Mouse (Mus musculus) MEL (cell line): ENCODE data around the gene Rnf6. TPM values are rescaled to one million over a fixed set of nuclear protein-coding genes. Genes with fewer than 3 reads are reported as not detected.

Experiments used
- DNase-seq: peaks from one replicate; pipeline ENCODE4 v3.0.0; 2011; ENCODE audit warnings: low read depth, low spot score
- H3K27ac ChIP-seq: 2 replicates; pipeline ENCODE4 v1.5.1; 2012; ENCODE audit warnings: low read depth, mild to moderate bottlenecking, control low read depth, low read length, moderate library complexity; ENCODE audit not compliant: control insufficient read depth
- H3K27me3 ChIP-seq, 2 experiments: fragments of 150-350 bp in 1 of 2; sonication (generic) in 1 of 2; 2 replicates each; pipeline ENCODE4 v1.6.1; 2012; ENCODE audit warnings: low read length in 2 of 2, mild to moderate bottlenecking in 2 of 2, improper control_type of control experiment in 1 of 2, moderate library complexity in 1 of 2; ENCODE audit not compliant: insufficient read depth in 2 of 2, control insufficient read depth in 1 of 2
- H3K36me3 ChIP-seq, 2 experiments: 2 replicates each; pipeline ENCODE4 v1.6.1; 2012 to 2014; ENCODE audit warnings: low read length in 2 of 2, improper control_type of control experiment in 1 of 2, inconsistent platforms in 1 of 2, mild to moderate bottlenecking in 1 of 2; ENCODE audit not compliant: insufficient read depth in 2 of 2, control insufficient read depth in 1 of 2
- H3K4me1 ChIP-seq, 2 experiments: fragments of 150-350 bp in 1 of 2; sonication (generic) in 1 of 2; 2 replicates each; pipeline ENCODE4 v1.6.1; 2012; ENCODE audit warnings: low read length in 2 of 2, improper control_type of control experiment in 1 of 2, mild to moderate bottlenecking in 1 of 2; ENCODE audit not compliant: insufficient read depth in 2 of 2, control insufficient read depth in 1 of 2
- H3K4me3 ChIP-seq, 2 experiments: fragments of 150-350 bp in 1 of 2; sonication (generic) in 1 of 2; 2 replicates each; pipeline ENCODE4 v1.5.1; 2012; ENCODE audit warnings: low read depth in 2 of 2, low read length in 2 of 2, mild to moderate bottlenecking in 2 of 2, moderate library complexity in 2 of 2, control low read depth in 1 of 2, improper control_type of control experiment in 1 of 2; ENCODE audit not compliant: control insufficient read depth in 1 of 2, insufficient read depth in 1 of 2
- H3K79me2 ChIP-seq: 2 replicates; pipeline ENCODE4 v1.6.1; 2012; ENCODE audit warnings: mild to moderate bottlenecking, low read length, moderate library complexity; ENCODE audit not compliant: control insufficient read depth, poor library complexity, insufficient read depth
- H3K9ac ChIP-seq: 2 replicates; pipeline ENCODE4 v1.6.1; 2012; ENCODE audit warnings: low read depth, mild to moderate bottlenecking, control low read depth, low read length, moderate library complexity; ENCODE audit not compliant: control insufficient read depth, poor library complexity, severe bottlenecking
- H3K9me3 ChIP-seq: fragments of 150-350 bp; sonication (generic); replicated peaks from 2 replicates; pipeline ENCODE4 v1.6.1; 2012; ENCODE audit warnings: mild to moderate bottlenecking, low read length, improper control_type of control experiment, moderate library complexity; ENCODE audit not compliant: insufficient read depth
- CHD1 ChIP-seq: IDR thresholded peaks from 2 replicates; pipeline ENCODE4 v1.6.1; 2012; ENCODE audit warnings: low read depth, mild to moderate bottlenecking, inconsistent platforms, low read length, improper control_type of control experiment
- CTCF ChIP-seq, 3 experiments: IDR thresholded peaks in 2 of 3; conservative IDR thresholded peaks in 1 of 3; 2 replicates each; pipeline ENCODE4 v1.5.1; 2011 to 2012; ENCODE audit warnings: low read length in 3 of 3, low read depth in 2 of 3, mild to moderate bottlenecking in 2 of 3, improper control_type of control experiment in 1 of 3, inconsistent platforms in 1 of 3, mixed read lengths in 1 of 3, moderate library complexity in 1 of 3; ENCODE audit not compliant: control insufficient read depth in 1 of 3, insufficient read depth in 1 of 3, poor library complexity in 1 of 3, severe bottlenecking in 1 of 3
- E2F4 ChIP-seq: IDR thresholded peaks from 2 replicates; pipeline ENCODE4 v1.6.1; 2011; ENCODE audit warnings: low read depth, low read length, improper control_type of control experiment, borderline replicate concordance
- ELF1 ChIP-seq: IDR thresholded peaks from 2 replicates; pipeline ENCODE4 v1.6.1; 2014; ENCODE audit warnings: low read depth, mild to moderate bottlenecking, inconsistent platforms, low read length, improper control_type of control experiment, moderate library complexity
- EP300 ChIP-seq, 2 experiments: IDR thresholded peaks; 2 replicates each; pipeline ENCODE4 v1.6.1; 2011; ENCODE audit warnings: improper control_type of control experiment in 2 of 2, low read length in 2 of 2, low read depth in 1 of 2, mild to moderate bottlenecking in 1 of 2
- GABPA ChIP-seq: IDR thresholded peaks from 2 replicates; pipeline ENCODE4 v1.6.1; 2012; ENCODE audit warnings: low read depth, mild to moderate bottlenecking, inconsistent platforms, low read length, improper control_type of control experiment, moderate library complexity
- KAT2A ChIP-seq: conservative IDR thresholded peaks from 2 replicates; pipeline ENCODE4 v1.6.1; 2012; ENCODE audit warnings: low read depth, low read length, improper control_type of control experiment, inconsistent platforms
- MAFK ChIP-seq: IDR thresholded peaks from 2 replicates; pipeline ENCODE4 v1.6.1; 2011; ENCODE audit warnings: low read depth, mild to moderate bottlenecking, low read length, improper control_type of control experiment, borderline replicate concordance
- MAX ChIP-seq: IDR thresholded peaks from 2 replicates; pipeline ENCODE4 v1.6.1; 2011; ENCODE audit warnings: low read length, improper control_type of control experiment
- MEF2A ChIP-seq: IDR thresholded peaks from 2 replicates; pipeline ENCODE4 v1.6.1; 2014; ENCODE audit warnings: low read depth, mild to moderate bottlenecking, inconsistent platforms, low read length, improper control_type of control experiment; ENCODE audit not compliant: poor library complexity, insufficient replicate concordance, severe bottlenecking; ENCODE audit errors: extremely low read depth
- MXI1 ChIP-seq: IDR thresholded peaks from 2 replicates; pipeline ENCODE4 v1.6.1; 2011; ENCODE audit warnings: mild to moderate bottlenecking, low read depth, low read length, improper control_type of control experiment
- NELFE ChIP-seq: IDR thresholded peaks from 2 replicates; pipeline ENCODE4 v1.6.1; 2011; ENCODE audit warnings: low read depth, low read length, improper control_type of control experiment
- POLR2A ChIP-seq, 2 experiments: IDR thresholded peaks; 2 replicates each; pipeline ENCODE4 v1.6.1; 2011 to 2012; ENCODE audit warnings: low read length in 2 of 2, mild to moderate bottlenecking in 2 of 2, control low read depth in 1 of 2, improper control_type of control experiment in 1 of 2, low read depth in 1 of 2, moderate library complexity in 1 of 2; ENCODE audit not compliant: control insufficient read depth in 1 of 2, insufficient read depth in 1 of 2, poor library complexity in 1 of 2
- RAD21 ChIP-seq: IDR thresholded peaks from 2 replicates; pipeline ENCODE4 v1.6.1; 2011; ENCODE audit warnings: mild to moderate bottlenecking, low read depth, low read length, improper control_type of control experiment
- RCOR1 ChIP-seq: IDR thresholded peaks from 2 replicates; pipeline ENCODE4 v1.6.1; 2012; ENCODE audit warnings: low read depth, mild to moderate bottlenecking, inconsistent platforms, low read length, improper control_type of control experiment
- SIN3A ChIP-seq: IDR thresholded peaks from 2 replicates; pipeline ENCODE4 v1.6.1; 2012; ENCODE audit warnings: low read length, improper control_type of control experiment, inconsistent platforms
- SMC3 ChIP-seq: IDR thresholded peaks from 2 replicates; pipeline ENCODE4 v1.6.1; 2011; ENCODE audit warnings: low read depth, low read length, improper control_type of control experiment
- TAL1 ChIP-seq: IDR thresholded peaks from 2 replicates; pipeline ENCODE4 v1.6.1; 2012; ENCODE audit warnings: mild to moderate bottlenecking, inconsistent platforms, low read length, moderate library complexity, mixed read lengths
- TBP ChIP-seq: IDR thresholded peaks from 2 replicates; pipeline ENCODE4 v1.8.0; 2011; ENCODE audit warnings: low read depth, low read length, improper control_type of control experiment
- TCF12 ChIP-seq: IDR thresholded peaks from 2 replicates; pipeline ENCODE4 v1.6.1; 2014; ENCODE audit warnings: low read depth, mild to moderate bottlenecking, inconsistent platforms, low read length, improper control_type of control experiment, moderate library complexity
- UBTF ChIP-seq: IDR thresholded peaks from 2 replicates; pipeline ENCODE4 v1.6.1; 2012; ENCODE audit warnings: low read depth, mild to moderate bottlenecking, inconsistent platforms, low read length, improper control_type of control experiment, moderate library complexity, borderline replicate concordance; ENCODE audit not compliant: insufficient read depth
- USF1 ChIP-seq: IDR thresholded peaks from 2 replicates; pipeline ENCODE4 v1.6.1; 2014; ENCODE audit warnings: low read depth, mild to moderate bottlenecking, inconsistent platforms, low read length, improper control_type of control experiment, moderate library complexity
- USF2 ChIP-seq, 2 experiments: IDR thresholded peaks; 2 replicates each; pipeline ENCODE4 v1.6.1; 2011 to 2012; ENCODE audit warnings: improper control_type of control experiment in 2 of 2, low read length in 2 of 2, borderline replicate concordance in 1 of 2, inconsistent platforms in 1 of 2, low read depth in 1 of 2, mild to moderate bottlenecking in 1 of 2; ENCODE audit not compliant: insufficient read depth in 1 of 2
- ZKSCAN1 ChIP-seq: IDR thresholded peaks from 2 replicates; pipeline ENCODE4 v1.6.1; 2012; ENCODE audit warnings: low read depth, mild to moderate bottlenecking, inconsistent platforms, low read length, improper control_type of control experiment, moderate library complexity
- ZMIZ1 ChIP-seq: IDR thresholded peaks from 2 replicates; pipeline ENCODE4 v1.6.1; 2012; ENCODE audit warnings: low read depth, mild to moderate bottlenecking, inconsistent platforms, low read length, improper control_type of control experiment, moderate library complexity
- ZNF384 ChIP-seq: IDR thresholded peaks from 2 replicates; pipeline ENCODE4 v1.6.1; 2012; ENCODE audit warnings: low read depth, mild to moderate bottlenecking, inconsistent platforms, low read length, improper control_type of control experiment
- polyA plus RNA-seq, 2 experiments: library from polyadenylated mRNA; stranded (reverse) in 1 of 2; unstranded in 1 of 2; fragments of >175 nt in 1 of 2; fragments of >200 nt in 1 of 2; gene quantifications; 2 replicates each; pipeline versions ENCODE4 v1.2.1 to v1.2.4; 2012; ENCODE audit warnings: low replicate concordance in 2 of 2, low read depth in 1 of 2; ENCODE audit not compliant: insufficient read length in 2 of 2, insufficient read depth in 1 of 2, missing spikeins in 1 of 2
- total RNA-seq: library from RNA; depleted of rRNA; stranded (reverse); fragments of 300-350 nt; gene quantifications from 2 replicates; pipeline ENCODE4 v1.2.3, GENCODE M21; 2012

Rnf6 gene
- total and polyA plus RNA-seq, 3 experiments, result 44.9 to 70.1 (median 57.3) TPM

- Histone ChIP-seq H3K27ac (no peak overlapping the region), H3K27me3 (no peaks in the 10 kb centered on the region), H3K9me3 (no peaks in the 10 kb centered on the region)
- TF ChIP-seq SIN3A, result no peak
- TF ChIP-seq TCF12, result no peak
- no peak for TF ChIP-seq NELFE
- no peak for TF ChIP-seq ZKSCAN1
- no peak for TF ChIP-seq USF1
- TF ChIP-seq ZNF384, result no peak
- no peak for TF ChIP-seq TBP
- TF ChIP-seq, all 39 proteins: peak for 0
- Histone ChIP-seq H3K79me2 (no peaks in the 10 kb centered on the region), H3K36me3 (no peaks in the 10 kb centered on the region), H3K4me3 (no peak overlapping the region), H3K9ac (no peak overlapping the region), H3K4me1 (no peaks in the 10 kb centered on the region)
- no peak for DNase-seq
Measured at GRCm38 (mm10) chr5:146188712-146189111, 32.6 kb downstream of the Rnf6 start.

DNA sequence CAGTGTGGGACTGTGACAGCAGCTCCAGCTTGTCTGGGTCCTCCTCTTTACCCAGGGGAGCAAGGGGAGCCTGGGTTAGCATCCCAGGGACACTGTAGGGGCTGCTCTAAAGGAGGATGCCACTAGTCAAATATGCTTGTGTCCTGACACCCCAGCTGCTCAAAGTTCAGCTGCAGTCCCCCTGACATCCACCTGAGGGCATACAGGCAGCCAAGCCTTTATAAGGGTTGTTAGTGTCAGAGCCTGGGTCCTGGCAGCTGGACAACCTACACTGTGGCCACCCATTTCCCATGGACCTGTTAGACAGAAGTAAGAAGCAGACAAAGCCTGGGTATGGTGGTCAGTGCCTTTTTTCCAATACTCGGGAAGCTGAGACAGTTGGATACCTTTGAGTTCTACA, 33.2 kb downstream of the Rnf6 start:
- no peak overlapping the region for H3K4me3 ChIP-seq
- H3K27me3 ChIP-seq, result no peaks in the 10 kb centered on the region
- no peaks in the 10 kb centered on the region for H3K79me2 ChIP-seq
- H3K4me1 ChIP-seq, result no peaks in the 10 kb centered on the region
- no peak overlapping the region for H3K9ac ChIP-seq
- H3K27ac ChIP-seq, result no peak overlapping the region
- H3K36me3 ChIP-seq, result no peaks in the 10 kb centered on the region
- no peaks in the 10 kb centered on the region for H3K9me3 ChIP-seq
- DNase-seq, result no peak
- TF ChIP-seq POLR2A (IDR thresholded peaks at IDR 0.05; ENCODE audit: control insufficient read depth in 1 of 2, insufficient read depth in 1 of 2, low read depth in 1 of 2, low read length in 2 of 2, poor library complexity in 1 of 2) (no peak), RCOR1 (no peak), USF2 (IDR thresholded peaks at IDR 0.05; ENCODE audit: borderline replicate concordance in 1 of 2, insufficient read depth in 1 of 2, low read depth in 1 of 2, low read length in 2 of 2) (no peak), NELFE (no peak), MAX (no peak), MXI1 (no peak), ELF1 (no peak), RAD21 (peak; percentile 1; the same call in 1 of the 2 replicates), MAFK (no peak), ZMIZ1 (no peak), UBTF (no peak), GABPA (no peak), USF1 (no peak), MEF2A (no peak), ZKSCAN1 (no peak), CTCF (IDR thresholded peaks at IDR 0.05 in 2 of 3, conservative IDR thresholded peaks at IDR 0.05 in 1 of 3; ENCODE audit: control insufficient read depth in 1 of 3, insufficient read depth in 1 of 3, low read depth in 2 of 3, low read length in 3 of 3, poor library complexity in 1 of 3, severe bottlenecking in 1 of 3) (peak; percentile 12 to 37 (median 14); a peak in 2 of 6 replicates), CHD1 (no peak), KAT2A (no peak), E2F4 (no peak), SMC3 (peak; percentile 41), EP300 (IDR thresholded peaks at IDR 0.05; ENCODE audit: low read depth in 1 of 2, low read length in 2 of 2) (no peak), TBP (no peak), TAL1 (no peak)
